Mouse (Mus musculus): ENCODE results near the gene Actr5. TPM values are rescaled to one million over a fixed set of nuclear protein-coding genes. Genes with fewer than 3 reads are reported as not detected.

The Actr5 gene
- total RNA-seq, 2 experiments from 2014 or later: 21.1 to 31.5 TPM

DNA sequence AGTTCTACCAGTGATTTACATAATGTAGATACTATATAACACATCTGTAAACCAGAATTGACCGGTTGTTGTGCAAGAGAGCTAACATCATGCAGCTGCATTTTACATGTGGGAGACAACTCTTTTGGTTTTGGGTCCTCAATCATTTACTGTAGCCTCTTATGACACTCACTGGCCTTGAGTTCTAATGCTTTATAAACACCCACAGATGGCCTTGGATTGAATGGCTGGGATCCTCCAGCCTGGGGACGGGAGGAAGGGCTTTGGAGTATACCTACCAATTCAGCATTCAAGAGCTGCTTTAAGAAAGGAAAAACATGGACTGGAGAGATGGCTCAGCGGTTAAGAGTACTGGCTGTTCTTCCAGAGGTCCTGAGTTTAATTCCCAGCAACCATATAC lies 34.7 kb downstream of the Actr5 start:
- ATAC-seq (replicated peaks; ENCODE audit: low FRiP score, low TSS enrichment, poor library complexity, severe bottlenecking): no peak

DNA sequence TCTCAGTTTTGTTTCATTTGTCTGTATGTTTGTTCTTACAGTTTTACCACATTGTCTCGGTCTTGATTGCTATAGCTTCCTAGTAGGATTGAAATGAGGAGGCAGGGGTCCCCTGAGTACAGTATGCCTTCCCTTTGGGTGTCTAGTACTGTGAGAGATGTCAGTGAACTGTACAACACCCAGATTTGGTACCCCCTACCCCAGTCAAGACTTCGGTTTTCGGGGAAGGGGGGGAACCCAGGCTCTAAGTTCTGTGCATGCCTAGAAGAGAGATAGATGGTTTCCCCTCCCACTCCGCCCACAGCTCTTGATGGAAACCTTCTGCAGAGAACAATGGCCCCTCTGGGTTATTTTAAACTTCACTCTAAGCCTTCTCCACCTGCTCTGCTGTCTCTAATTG lies 40.4 kb downstream of the Actr5 start, which contains the start of gene Ppp1r16b:
Gene Ppp1r16b, plus strand, starts transcription at position 301 of the 400 bp plus-strand sequence.
- no peak for ATAC-seq (replicated peaks; ENCODE audit: low FRiP score, low TSS enrichment, poor library complexity, severe bottlenecking)

DNA sequence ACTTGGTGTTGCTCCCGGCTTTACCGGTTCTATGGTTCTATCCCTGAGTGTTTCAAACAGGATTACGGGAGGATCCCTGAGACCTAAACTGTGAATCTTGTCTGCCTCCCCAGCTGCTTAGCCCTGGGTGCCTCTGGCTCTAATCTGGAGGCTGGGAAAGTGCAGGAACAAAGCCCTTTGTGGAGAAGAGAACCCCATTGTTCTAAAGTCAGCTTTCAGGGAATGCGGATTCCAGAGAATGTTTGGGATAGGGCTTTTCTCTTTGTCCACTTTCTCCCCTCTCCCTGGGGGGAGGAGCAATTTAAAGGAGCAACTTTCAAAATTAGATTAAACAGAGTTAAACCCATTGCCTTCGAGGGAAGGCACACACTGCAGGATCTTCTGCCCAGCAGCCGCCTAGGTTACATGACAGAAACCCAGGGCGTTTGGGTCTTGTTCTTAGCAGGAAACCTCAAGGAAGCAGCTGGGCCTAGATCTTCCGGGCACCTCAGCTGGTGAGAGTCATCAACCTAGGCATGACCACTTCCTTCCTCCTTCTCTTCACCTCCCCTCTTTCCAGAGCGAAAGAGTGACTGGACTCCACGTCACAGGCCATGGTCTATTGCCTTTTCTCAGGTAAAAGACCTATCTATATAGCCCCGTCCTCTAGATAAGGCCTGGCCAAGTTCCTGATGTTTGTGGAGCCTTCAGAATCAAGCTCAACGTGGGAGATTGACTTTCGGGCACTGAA lies 41.5 kb downstream of the Actr5 start:
- ATAC-seq (replicated peaks; ENCODE audit: low FRiP score, low TSS enrichment, poor library complexity, severe bottlenecking): peak; percentile 31; the same call in 1 of the 2 replicates

DNA sequence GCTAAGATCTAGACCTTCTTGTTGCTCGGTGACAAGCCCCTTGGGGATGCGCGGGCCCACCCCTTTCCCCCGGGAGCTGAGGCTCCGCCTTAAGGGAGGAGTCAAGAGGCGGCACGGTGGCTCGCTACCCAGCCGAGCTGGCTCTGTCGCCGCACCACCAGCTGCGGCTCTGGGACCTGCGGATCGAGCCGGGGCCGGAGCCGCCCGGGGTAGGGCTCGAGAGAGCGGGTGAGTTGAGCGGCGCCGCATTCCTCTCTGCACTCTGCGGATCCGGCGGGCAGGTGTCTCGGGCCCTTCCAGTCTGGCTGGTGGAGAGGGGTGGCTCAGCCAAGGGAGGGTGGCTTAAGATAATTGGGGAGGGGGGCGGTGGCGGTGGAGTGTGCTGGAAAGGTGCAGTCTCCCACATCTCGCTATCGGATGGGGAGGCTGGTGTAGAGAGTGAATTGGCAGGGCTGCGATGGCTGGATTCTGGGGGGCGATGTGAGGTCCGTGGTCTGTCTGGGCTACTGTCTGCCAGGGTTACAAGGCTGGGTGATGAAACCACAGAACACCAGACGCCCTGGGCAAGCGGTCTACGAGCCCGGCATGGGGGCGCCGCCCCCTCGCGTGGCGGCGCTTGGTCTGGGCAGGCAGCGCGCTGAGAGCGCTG lies 42.5 kb downstream of the Actr5 start:
- peak; percentile 69 for ATAC-seq (replicated peaks; ENCODE audit: low FRiP score, low TSS enrichment, poor library complexity, severe bottlenecking)

DNA sequence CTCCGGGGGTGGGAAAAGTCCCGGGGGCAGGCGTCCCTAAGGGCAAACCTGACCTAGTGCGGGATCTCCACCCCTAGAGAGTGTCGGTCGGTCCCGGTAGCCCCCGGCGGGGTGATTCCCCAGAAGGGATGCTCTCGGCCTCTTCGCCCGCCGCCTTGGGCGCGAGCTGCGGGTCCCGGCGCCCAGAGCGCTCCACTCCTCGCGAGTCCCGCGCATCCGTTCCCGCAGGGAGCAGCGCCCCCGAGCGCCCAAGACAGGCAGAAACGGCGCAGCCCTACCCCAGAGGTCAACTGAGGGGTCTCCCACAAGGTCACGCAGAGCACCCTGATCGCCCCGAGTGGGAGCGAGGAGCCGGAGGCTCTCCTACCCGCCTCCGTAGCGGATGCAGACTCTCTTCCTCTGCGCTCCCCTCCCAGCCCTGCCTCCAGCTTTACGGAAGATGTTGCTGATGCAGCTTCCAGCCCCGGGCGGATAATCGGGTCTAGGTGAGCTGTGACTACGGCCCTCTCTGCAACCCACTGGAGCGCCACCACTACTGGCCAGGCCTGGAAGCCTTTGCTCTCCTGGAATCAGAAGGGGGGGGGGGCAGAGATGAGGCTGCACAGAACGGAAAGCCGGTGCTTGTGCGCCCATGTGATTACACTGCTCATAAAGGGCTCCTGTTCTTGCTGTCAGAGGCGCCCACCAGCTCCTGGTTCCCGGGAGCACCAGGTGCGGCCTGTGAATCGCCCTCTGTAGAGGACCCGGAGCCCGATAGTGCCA lies 43.2 kb downstream of the Actr5 start:
- no peak for ATAC-seq (replicated peaks; ENCODE audit: low FRiP score, low TSS enrichment, poor library complexity, severe bottlenecking)

DNA sequence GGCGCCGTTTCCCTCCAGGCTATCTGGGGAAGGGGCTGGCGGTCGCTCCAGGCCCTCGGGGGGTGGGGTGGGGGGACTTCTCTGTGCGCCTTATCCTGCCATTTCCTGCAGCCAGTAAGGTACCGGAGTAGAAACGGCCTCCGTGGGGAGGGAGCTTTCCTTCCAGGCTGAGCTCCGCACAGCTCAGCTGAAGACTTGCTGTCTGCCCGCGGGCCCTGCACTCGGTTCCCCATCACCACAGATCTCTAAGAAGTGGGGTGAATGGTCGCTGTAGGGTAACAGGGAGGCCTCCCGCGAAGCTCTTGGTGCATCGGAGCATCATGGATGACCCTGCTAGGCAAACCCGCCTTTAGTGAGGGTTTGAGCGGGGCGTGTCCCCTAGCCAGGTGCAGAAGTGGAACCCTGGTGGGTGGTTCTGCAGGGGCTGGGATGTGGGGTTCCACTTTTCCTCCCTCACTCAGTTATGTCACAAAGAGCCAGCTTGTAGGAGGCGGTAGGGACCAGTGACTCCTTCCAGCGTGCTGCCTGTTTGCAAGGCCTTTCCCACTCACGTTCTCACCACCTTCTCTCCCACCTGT lies 43.8 kb downstream of the Actr5 start:
- ATAC-seq (replicated peaks; ENCODE audit: low FRiP score, low TSS enrichment, poor library complexity, severe bottlenecking): no peak

DNA sequence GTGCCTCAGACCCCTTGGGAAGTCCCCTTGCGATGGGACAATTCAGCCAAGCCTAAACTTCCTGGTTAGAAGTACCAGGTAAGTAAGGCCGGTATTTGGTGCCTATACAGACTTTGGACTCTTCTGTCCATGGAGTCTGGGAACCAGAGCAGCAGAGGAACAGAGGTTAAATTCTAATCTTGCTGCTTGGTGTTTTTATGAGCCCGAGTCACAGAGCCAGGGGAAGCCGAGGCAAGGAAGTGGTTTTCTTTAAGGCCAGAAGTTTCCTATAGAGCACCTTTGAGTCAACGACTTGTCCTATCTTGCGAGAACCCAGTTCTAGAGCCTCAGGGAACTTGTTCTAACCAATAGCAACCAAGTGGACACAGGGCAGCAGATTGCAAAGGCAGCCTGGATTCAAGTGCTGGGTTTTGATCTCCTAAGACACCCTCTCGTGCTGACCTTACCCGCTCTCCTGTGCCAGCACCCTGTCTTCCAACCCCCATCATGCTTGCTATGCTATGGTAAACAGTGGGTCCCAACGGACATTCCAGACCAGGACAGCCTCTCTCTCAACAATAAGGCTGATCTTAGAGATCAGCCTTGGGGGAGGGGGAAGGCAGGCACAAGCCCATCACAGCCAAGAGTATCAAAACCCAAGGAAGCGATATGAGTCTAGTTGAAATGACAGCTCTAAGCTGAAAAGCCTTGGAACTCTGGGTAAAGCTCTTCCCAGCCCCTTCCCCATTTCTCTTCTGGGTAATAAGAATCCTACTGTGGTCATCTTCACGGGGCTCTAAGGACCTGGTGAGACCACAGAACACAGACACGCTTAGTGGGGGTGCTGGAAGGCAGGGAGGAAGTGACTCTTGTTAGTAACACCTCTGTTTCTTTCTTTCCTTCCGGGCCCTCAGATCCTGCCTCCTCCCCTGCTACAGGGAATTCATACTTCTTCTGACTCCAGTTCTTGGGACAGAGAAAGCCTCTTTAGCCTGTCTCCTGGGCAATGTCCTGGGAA lies 44.8 kb downstream of the Actr5 start:
- ATAC-seq (replicated peaks; ENCODE audit: low FRiP score, low TSS enrichment, poor library complexity, severe bottlenecking): no peak

DNA sequence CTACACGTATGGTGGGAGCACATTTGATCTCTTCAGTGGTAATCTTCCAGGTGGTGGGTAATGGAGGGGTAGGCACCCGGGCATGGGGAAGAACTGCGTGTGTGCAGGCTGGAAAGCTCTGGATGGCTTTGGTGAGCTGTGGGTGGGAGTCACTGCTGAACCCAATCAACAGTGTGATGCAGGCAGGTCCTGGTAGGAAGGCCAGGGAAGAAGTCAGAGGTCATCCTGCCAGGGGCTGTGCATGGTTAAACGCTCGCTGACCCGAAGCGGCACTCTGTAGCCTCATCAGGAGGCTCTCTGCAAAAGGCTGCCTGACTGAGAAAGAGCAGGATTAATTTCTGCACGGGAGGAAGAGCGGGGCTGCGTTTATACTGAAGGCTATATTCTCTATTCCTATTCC lies 45.9 kb downstream of the Actr5 start:
- ATAC-seq (replicated peaks; ENCODE audit: low FRiP score, low TSS enrichment, poor library complexity, severe bottlenecking): no peak

DNA sequence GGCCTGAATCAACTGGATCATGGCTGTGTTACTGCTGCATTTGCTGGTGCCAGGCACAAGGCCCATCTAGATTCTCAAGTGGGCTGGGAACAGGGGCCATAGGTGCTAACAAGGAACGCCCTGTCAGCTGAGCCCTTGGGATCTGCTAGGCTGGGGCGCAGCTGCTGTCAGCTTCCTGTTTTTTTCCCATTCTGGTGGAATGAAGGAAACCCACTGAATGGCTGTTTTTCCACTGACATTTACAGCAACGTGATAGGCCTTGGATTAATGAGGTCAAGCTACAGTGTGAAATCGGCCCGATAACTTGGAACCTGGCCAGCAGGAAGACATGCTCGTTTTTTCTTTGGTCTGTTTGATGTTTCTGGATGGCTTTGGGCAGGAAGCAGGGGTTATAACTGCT lies 48.1 kb downstream of the Actr5 start:
- no peak for ATAC-seq (replicated peaks; ENCODE audit: low FRiP score, low TSS enrichment, poor library complexity, severe bottlenecking)

DNA sequence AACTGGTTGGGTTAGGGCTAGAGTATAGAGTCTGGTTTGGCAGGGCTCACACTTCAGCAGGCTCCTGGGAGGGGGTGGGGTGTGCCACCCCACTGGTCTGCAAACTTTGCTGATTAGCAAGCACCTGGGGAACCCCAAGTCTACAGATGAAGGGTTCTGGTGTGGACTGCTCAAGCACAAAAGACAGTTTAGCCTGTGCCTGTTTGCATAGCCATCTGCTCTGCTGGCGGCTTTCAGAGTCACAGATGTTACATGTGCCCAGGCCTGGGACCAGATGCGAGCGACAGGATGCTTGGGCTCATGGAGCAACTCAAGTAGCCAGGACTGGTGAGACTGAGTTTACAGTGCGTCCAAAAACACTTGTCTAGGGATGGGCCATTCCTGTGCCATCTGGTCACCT lies 48.8 kb downstream of the Actr5 start:
- no peak for ATAC-seq (replicated peaks; ENCODE audit: low FRiP score, low TSS enrichment, poor library complexity, severe bottlenecking)

DNA sequence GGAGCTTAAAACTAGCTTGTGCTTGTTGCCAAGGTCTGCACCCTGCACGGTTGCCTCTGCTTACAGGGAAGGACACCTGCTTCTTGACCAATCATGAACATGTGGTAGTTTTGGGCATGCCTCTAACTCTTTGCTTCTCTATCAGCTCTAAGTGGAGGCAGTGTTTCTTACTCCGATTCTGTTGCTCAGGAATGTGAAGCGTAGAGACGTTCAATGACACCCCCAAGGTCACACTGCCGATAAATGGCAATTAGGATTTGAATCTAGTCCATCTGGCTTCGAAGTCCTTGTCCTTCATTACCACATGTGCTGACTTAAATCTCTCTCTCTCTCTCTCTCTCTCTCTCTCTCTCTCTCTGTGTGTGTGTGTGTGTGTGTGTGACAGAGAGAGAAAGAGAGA lies 49.4 kb downstream of the Actr5 start:
- ATAC-seq (replicated peaks; ENCODE audit: low FRiP score, low TSS enrichment, poor library complexity, severe bottlenecking): no peak

DNA sequence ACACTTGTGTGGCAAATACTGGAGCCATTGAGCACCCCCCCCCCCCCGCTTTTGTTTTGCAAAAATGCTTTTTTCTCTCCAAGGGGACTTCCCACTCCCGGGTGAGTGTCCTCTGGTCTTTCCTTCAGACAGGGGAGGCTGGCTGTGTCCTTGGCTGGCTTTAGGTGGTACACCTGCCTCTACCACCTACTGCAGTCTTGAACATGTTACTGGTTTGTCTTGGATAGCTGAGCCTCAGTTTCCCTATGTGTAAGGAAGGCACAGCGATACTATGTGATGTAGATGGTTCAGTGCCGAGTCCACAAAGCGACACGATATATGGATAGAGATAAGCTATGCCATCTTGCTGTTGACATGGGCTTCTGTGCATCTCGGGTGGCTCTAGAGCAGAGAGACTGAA lies 50.1 kb downstream of the Actr5 start:
- ATAC-seq (replicated peaks; ENCODE audit: low FRiP score, low TSS enrichment, poor library complexity, severe bottlenecking): no peak

DNA sequence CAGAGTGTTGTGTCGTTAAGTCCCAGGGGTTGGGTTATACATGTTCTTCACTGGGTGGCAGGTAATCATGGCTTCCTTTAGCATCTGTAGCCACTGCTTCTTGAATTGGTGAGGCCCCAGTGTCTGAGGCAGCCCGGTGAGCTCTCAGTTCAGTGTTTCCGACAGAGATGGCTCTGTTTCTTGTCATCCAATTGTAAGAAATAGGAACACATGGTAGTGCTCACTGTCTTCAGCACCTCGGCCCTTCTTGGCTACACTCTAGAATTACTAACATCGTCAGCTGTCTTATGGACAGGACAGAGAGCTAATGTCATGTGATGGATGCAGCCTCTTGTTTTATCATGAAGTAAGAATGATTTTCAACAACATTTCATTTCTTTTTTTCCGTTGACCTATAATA lies 50.5 kb downstream of the Actr5 start:
- ATAC-seq (replicated peaks; ENCODE audit: low FRiP score, low TSS enrichment, poor library complexity, severe bottlenecking): no peak

DNA sequence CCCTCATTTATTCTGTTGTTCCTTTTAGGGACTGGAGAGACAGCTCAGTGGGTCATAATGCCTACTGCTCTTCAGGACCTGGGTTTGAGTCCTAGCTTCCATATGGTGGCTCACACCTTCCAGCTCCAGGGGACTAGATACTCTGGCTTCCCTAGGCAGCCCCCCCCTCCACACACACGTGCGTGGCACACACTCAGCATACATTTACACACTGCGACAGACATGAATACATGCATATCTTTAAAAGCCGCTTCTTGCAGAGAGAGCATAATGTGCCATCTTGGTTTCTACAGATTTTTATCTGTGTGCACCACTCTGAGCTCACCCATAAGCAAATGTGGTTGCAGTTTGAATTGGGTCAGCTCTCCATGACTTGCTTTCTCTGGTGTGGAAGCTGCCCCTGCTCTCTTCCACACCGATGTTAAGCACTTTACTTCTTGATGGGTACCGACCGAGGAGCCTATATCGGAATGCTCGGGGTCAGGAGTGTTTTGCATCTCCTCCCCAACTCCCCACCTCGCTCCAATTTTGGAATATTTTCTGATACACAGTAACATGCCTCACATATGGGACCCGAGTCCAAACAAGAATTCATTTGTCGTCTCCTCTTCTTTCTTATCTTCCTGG lies 51.3 kb downstream of the Actr5 start:
- no peak for ATAC-seq (replicated peaks; ENCODE audit: low FRiP score, low TSS enrichment, poor library complexity, severe bottlenecking)

DNA sequence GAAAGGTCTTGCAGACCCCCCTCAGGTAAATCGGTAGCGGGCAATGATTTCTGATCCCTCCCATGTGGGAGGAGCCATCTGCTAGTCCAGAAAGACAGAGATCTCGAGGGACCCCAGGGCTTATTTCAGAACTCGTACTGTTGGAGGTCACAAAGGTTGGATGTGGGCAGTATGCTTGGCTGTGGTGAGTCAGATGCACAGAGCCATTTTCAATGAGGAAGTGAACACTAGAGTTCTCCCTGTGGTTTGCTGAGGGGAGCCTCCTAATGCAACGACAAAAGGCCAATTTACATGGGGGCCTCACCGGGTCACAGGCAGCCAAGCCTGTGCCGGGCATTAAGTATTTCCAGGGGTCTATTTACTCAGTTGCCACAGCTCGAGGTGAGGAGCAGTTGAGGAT lies 53.3 kb downstream of the Actr5 start:
- no peak for ATAC-seq (replicated peaks; ENCODE audit: low FRiP score, low TSS enrichment, poor library complexity, severe bottlenecking)

DNA sequence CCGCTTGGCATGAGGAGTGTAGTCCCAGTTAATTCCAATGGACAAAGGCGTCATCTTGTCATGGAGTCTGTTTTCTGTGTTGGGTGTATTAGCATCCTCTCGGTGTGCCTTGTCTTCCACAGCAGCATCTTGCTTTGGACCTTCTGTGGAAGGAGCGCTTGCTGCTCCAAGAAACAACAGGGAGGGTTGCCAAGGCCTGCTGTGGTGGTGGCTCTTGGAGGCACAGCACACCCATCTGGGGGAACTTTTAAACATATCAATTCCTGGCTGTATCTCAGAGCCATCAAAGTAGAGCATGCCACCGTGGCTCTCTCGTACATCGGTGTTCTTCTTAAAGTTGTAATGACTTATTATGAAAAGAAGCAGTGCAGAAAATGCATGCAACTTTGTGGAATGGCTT lies 54.4 kb downstream of the Actr5 start:
- no peak for ATAC-seq (replicated peaks; ENCODE audit: low FRiP score, low TSS enrichment, poor library complexity, severe bottlenecking)

DNA sequence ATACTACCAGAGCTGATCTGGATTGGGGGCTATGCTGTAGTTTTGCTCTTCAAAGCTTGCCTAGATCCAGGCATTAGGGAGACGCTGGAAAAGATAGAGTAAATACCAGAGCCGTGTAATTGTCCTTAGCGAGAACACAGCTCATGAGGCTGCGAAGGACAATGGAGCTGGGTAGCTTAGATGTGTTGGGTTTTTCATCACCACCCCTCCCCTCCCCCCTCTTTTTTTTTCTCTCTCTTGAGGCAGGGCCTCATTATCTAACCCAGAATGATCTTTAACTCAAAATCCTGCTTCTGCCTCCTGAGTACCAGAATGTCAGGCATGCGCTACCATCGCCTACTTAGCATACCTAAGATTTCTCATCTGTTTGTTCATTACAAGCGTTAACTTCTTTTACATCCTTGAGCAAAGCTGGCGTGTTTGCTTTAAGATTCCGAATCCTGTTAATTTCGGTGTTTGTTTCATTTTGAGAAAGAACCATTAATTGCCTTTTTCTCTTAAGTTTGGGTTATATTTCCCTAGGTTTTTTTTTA lies 55.7 kb downstream of the Actr5 start:
- no peak for ATAC-seq (replicated peaks; ENCODE audit: low FRiP score, low TSS enrichment, poor library complexity, severe bottlenecking)

DNA sequence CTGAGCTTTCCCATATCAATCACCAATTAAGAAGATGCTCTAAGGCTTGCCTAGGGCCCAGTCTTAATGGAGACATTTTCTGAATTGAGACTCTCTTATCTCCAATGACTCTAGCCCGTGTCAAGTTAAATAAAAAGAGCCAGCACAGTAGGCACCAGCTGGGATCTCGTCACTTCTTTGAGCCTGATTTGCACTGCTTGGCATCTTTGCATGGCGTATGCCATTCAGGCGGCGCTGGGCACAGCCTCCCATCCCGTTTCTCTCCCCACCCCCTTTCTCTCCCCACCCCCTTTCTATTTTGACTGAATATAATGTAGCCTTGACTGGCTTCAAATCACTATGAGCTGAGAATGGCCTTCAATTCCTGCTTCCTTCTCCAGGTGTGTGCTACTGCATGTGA lies 57.0 kb downstream of the Actr5 start:
- no peak for ATAC-seq (replicated peaks; ENCODE audit: low FRiP score, low TSS enrichment, poor library complexity, severe bottlenecking)
